8 mouse cellular contexts compared by ENCODE assay signal in the genomic region with DNA sequence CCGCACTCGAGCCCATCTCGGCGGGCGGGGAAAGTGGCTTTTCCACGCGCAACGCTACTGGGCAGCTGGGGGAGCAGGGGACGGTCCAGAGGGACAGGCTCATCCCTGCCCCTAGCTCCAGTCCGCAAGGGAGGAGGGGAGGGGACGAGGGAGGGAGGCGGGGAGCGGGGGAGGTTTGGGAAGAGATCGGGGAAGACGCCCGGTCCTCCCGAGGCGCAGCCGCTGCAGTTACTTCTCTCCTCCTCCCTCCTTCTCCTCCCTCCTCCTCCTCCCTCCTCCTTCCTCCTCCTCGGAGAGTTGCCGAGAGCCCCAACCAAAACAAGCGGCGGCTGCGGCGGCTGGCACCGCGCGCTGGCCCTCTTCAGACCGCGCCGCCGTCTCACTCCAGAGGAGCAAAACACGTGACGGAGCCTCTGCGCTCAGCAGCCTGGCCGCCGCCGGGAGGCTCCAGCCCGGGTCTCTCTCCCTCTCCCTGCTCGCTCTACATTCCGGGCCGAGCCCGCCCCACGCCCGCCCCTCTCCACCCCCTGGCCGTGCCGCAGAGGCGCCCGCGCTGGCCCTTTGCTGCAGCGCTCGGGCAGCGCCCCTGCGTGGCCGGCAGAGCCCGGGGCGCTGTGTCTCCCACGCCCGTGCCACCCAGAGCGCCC. TPM values are rescaled to one million over a fixed set of nuclear protein-coding genes. Genes with fewer than 3 reads are reported as not detected.
DNase-seq lines count a peak whose midpoint lies in the region; ATAC-seq and TF ChIP-seq lines count a peak whose summit lies in the region.

A gene (minus strand): TSS at position 266 of the 647 bp plus-strand sequence.

- no peak; the same call in 1 of the 2 replicates for TF ChIP-seq POLR2A in cortical plate, adult 2 months (IDR thresholded peaks at IDR 0.05; ENCODE audit: extremely low read depth, insufficient read depth, low read length)

- H3K27ac ChIP-seq in cortical plate, adult 2 months (ENCODE audit: insufficient read depth, low read length): peak within 1 kb of the TSS; percentile 84
- peak within 1 kb of the TSS; percentile 99 for H3K27ac ChIP-seq in hindbrain, embryonic 16.5 days (ENCODE audit: low read depth, low read length)
- H3K27ac ChIP-seq in left cerebral cortex, adult 2 months: peak within 1 kb of the TSS; percentile 97

- peaks cover 2% of the 10 kb centered on the region for H3K4me1 ChIP-seq in cortical plate, adult 2 months (ENCODE audit: control insufficient read depth, insufficient read depth, low read length)
- peaks cover 40% of the 10 kb centered on the region for H3K4me1 ChIP-seq in hindbrain, embryonic 16.5 days (ENCODE audit: control insufficient read depth, insufficient read depth, low read depth, low read length)

- peaks cover 7% of the 10 kb centered on the region; the same call in 1 of the 2 replicates for H3K36me3 ChIP-seq in hindbrain, embryonic 16.5 days (ENCODE audit: control insufficient read depth, insufficient read depth, low read length)

- peak; percentile 75 to 82 for DNase-seq in adrenal gland, adult 18-20 months (ENCODE audit: low spot score in 2 of 2)
- peak; percentile 85 for DNase-seq in gastrocnemius, postnatal 10 days
- peak; percentile 82 to 87 for DNase-seq in left cerebral cortex, adult 2 months (ENCODE audit: extremely low spot score in 1 of 2, low spot score in 2 of 2)
- DNase-seq in lung, postnatal 36 days: peak; percentile 89
- DNase-seq in right cerebral cortex, adult 2 months (ENCODE audit: low spot score in 2 of 2): peak; percentile 81 to 82
- DNase-seq in urinary bladder, postnatal 4 days (ENCODE audit: low spot score in 2 of 2): peak; percentile 86

- H3K4me3 ChIP-seq in cortical plate, adult 2 months (ENCODE audit: insufficient read depth, low read length): peak within 1 kb of the TSS; percentile 86
- H3K4me3 ChIP-seq in hindbrain, embryonic 16.5 days (ENCODE audit: low read length): peak within 1 kb of the TSS; percentile 79
- peak within 1 kb of the TSS; percentile 70 for H3K4me3 ChIP-seq in left cerebral cortex, adult 2 months

- under 1% methylated on average over 48 of the region's 60 CpGs for WGBS in hindbrain, embryonic 16.5 days

- H3K9ac ChIP-seq in hindbrain, embryonic 16.5 days (ENCODE audit: low read depth, low read length): peak within 1 kb of the TSS; percentile 96

- H3K9me3 ChIP-seq in hindbrain, embryonic 16.5 days (ENCODE audit: control insufficient read depth, low read length): no peaks in the 10 kb centered on the region

- TF ChIP-seq CTCF in cortical plate, adult 2 months (IDR thresholded peaks at IDR 0.05; ENCODE audit: extremely low read depth, insufficient read depth, low read length): no peak
- TF ChIP-seq CTCF in left cerebral cortex, adult 2 months (IDR thresholded peaks at IDR 0.05): peak; percentile 41

- peak; percentile 79 for ATAC-seq in hindbrain, embryonic 16.5 days

- intact Hi-C loops in left cerebral cortex, adult 2 months (cut with DNase I): loop anchor here (1.0 to 10.0 kb wide), 6 partner anchors 25 to 696 kb away; a partner anchor contains a TSS

- H3K27me3 ChIP-seq in hindbrain, embryonic 16.5 days (replicated peaks; ENCODE audit: control insufficient read depth, insufficient read depth, low read length): no peaks in the 10 kb centered on the region

- H3K4me2 ChIP-seq in hindbrain, embryonic 16.5 days (ENCODE audit: low read length): peak within 1 kb of the TSS; percentile 83

RNA-seq across cellular contexts. Expression of the gene that starts here (rescaled TPM):
- 10 to 100 TPM; 11.0 to 11.8 TPM for total RNA-seq in adrenal gland, adult 18-20 months (2021)
- polyA plus RNA-seq in cortical plate, adult 2 months (2012; rRNA removed): 6.1 and 6.3 TPM in 2 replicates
- 10 to 100 TPM; 62.4 to 76.2 TPM for total RNA-seq in gastrocnemius, postnatal 10 days (2021)
- polyA plus RNA-seq in hindbrain, embryonic 16.5 days (2015; fragmentation: Nextera tagmentation; extraction: Ambion mirVana): 7.2 and 9.6 TPM in 2 replicates
- total RNA-seq in left cerebral cortex, adult 2 months (2021): 10 to 100 TPM; 17.3 to 17.4 TPM

Comparison
In these comparisons a context has a peak if more than half of its experiments do, and no peak if none do; other contexts are left out.
1. Peak in every context shown above with its lines: DNase-seq, ATAC-seq, H3K4me3 ChIP-seq and H3K27ac ChIP-seq.